Mouse (Mus musculus) kidney, postnatal 0 days (tissue): ENCODE measurements at regions not wholly inside any gene's neighbourhood (a gene's known extent, or its start where the extent isn't known, plus 50 kb on each side); places are given as distances from the start of the nearest gene placed in this dataset.

Experiments used
- ATAC-seq: fragments of 200-750 bp; cut with Nextera tagmentation; replicated peaks from 2 replicates; pipeline ENCODE4 v1.8.0; 2017; ENCODE audit warnings: low read depth, moderate number of reproducible peaks, moderate TSS enrichment, moderate library complexity; ENCODE audit not compliant: low FRiP score
- DNase-seq: peaks from one replicate; pipeline ENCODE4 v3.0.0-alpha.2; 2016; ENCODE audit warnings: low spot score
- H3K27ac ChIP-seq: fragments of 300-500 bp; sonication (generic); 2 replicates; pipeline ENCODE4 v1.5.1; 2014; ENCODE audit warnings: mild to moderate bottlenecking
- H3K27me3 ChIP-seq: fragments of 300-500 bp; sonication (generic); 2 replicates; pipeline ENCODE4 v1.6.1; 2014; ENCODE audit warnings: low read length, mixed read lengths; ENCODE audit not compliant: insufficient read depth
- H3K36me3 ChIP-seq: fragments of 300-500 bp; sonication (generic); 2 replicates; pipeline ENCODE4 v1.6.1; 2014; ENCODE audit warnings: low read length, mixed read lengths; ENCODE audit not compliant: insufficient read depth
- H3K4me1 ChIP-seq: fragments of 300-500 bp; sonication (generic); replicated peaks from 2 replicates; pipeline ENCODE4 v1.6.1; 2014; ENCODE audit warnings: antibody characterized with exemption, low read length, mixed read lengths; ENCODE audit not compliant: insufficient read depth
- H3K4me2 ChIP-seq: fragments of 300-500 bp; sonication (generic); 2 replicates; pipeline ENCODE4 v1.6.1; 2014; ENCODE audit warnings: mild to moderate bottlenecking, low read length, moderate library complexity, mixed read lengths
- H3K4me3 ChIP-seq: fragments of 300-500 bp; sonication (generic); replicated peaks from 2 replicates; pipeline ENCODE4 v1.5.1; 2014; ENCODE audit warnings: low read depth, low read length
- H3K9ac ChIP-seq: fragments of 300-500 bp; sonication (generic); 2 replicates; pipeline ENCODE4 v1.6.1; 2014; ENCODE audit warnings: low read depth, low read length
- H3K9me3 ChIP-seq: fragments of 300-500 bp; sonication (generic); replicated peaks from 2 replicates; pipeline ENCODE4 v1.6.1; 2016; ENCODE audit warnings: low read length, inconsistent platforms, mixed read lengths
- CTCF ChIP-seq: IDR thresholded peaks from 2 replicates; pipeline ENCODE4 v1.5.1; 2016; ENCODE audit warnings: antibody characterized with exemption, low read depth, mild to moderate bottlenecking, moderate library complexity
- WGBS: fragments of 180-500 bp; shearing (Covaris S2); extraction: QIAGEN DNeasy Blood & Tissue Kit; methylation state at CpG from one replicate; pipeline ENCODE4 v1.1.7; 2014; 5-methylcytosine and 5-hydroxymethylcytosine counted together

- Histone ChIP-seq H3K27me3 (no peaks in the 10 kb centered on the region), H3K36me3 (no peaks in the 10 kb centered on the region), H3K4me3 (no peak overlapping the region), H3K9me3 (peaks cover 11% of the 10 kb centered on the region), H3K4me1 (no peaks in the 10 kb centered on the region), H3K9ac (no peak overlapping the region), H3K27ac (no peak overlapping the region), H3K4me2 (no peak overlapping the region)
- DNase-seq: no peak
- TF ChIP-seq CTCF: no peak
- 55% methylated on average over 4 of the region's 4 CpGs for WGBS
- no peak for ATAC-seq
These were observed 564.4 kb upstream of the Tbl1xr1 start for GRCm38 (mm10) chr3:21512081-21512480.

DNA sequence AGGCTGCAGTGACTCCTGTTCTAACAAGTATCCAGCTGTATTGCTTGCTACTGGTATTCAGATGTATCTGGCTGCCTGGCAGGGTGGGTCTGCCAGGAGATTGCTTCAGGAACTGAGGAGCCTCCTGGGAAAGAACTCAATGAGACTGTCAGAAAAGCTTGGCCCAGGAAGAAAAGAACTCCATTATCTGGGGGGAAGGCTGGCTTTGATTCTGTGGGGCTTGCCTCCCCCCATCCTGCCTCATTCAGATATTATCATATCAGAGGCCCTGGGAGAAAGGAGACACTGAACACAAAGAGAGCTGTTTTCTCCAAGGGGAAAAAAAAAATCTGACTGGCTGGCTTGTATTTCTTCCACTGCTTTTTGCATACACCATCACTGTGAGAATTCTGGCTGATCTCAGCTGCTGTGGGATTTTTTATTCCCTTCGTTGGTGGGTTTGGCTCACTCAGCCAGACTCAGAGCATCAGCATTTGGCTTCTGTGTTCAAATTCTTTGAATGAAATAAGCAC lies 552.0 kb upstream of the Tbl1xr1 start:
- Histone ChIP-seq H3K9ac (no peak overlapping the region), H3K27me3 (no peaks in the 10 kb centered on the region), H3K4me2 (no peak overlapping the region), H3K4me3 (no peak overlapping the region), H3K4me1 (no peaks in the 10 kb centered on the region), H3K27ac (no peak overlapping the region), H3K36me3 (no peaks in the 10 kb centered on the region), H3K9me3 (no peaks in the 10 kb centered on the region; the same call in 1 of the 2 replicates)
- DNase-seq (no peak), ATAC-seq (no peak)
- 32% methylated on average over 1 of the region's 1 CpGs for WGBS
- TF ChIP-seq CTCF: no peak

DNA sequence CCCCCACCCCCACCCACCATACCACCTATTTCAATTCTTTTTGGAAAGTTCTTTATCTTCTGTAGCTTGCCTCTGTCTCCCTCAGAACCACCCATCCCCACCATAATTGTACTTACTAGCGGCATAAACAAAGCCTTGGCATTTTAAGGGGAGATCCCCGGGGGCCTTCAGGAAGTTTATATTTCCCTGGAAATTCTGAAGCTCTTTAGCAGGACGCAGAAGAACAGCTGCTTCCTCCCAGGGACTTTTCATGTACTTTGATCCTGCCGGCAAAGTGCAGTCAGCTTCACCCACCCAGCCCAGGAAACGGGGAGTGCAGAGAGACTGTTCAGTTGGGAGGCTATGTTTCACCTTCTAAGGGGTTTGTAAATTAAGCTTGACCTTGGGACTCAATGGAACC lies 545.6 kb upstream of the Tbl1xr1 start:
- TF ChIP-seq CTCF: no peak
- Histone ChIP-seq H3K4me2 (no peak overlapping the region), H3K27me3 (no peaks in the 10 kb centered on the region), H3K4me1 (no peaks in the 10 kb centered on the region), H3K27ac (no peak overlapping the region), H3K9me3 (no peaks in the 10 kb centered on the region), H3K4me3 (no peak overlapping the region), H3K36me3 (no peaks in the 10 kb centered on the region), H3K9ac (no peak overlapping the region)
- no peak for ATAC-seq
- peak; percentile 65 for DNase-seq
- WGBS: 14% methylated on average over 5 of the region's 5 CpGs

- no peaks in the 10 kb centered on the region for H3K9me3 ChIP-seq
- no peak overlapping the region for H3K4me2 ChIP-seq
- no peak for TF ChIP-seq CTCF
- H3K4me1 ChIP-seq: no peaks in the 10 kb centered on the region
- DNase-seq: no peak
- H3K36me3 ChIP-seq: no peaks in the 10 kb centered on the region
- no peaks in the 10 kb centered on the region for H3K27me3 ChIP-seq
- WGBS: 59% methylated on average over 2 of the region's 2 CpGs
- H3K4me3 ChIP-seq: no peak overlapping the region
- no peak overlapping the region for H3K9ac ChIP-seq
- no peak overlapping the region for H3K27ac ChIP-seq
- no peak for ATAC-seq
These were observed 537.3 kb upstream of the Tbl1xr1 start for GRCm38 (mm10) chr3:21539138-21539537.

DNA sequence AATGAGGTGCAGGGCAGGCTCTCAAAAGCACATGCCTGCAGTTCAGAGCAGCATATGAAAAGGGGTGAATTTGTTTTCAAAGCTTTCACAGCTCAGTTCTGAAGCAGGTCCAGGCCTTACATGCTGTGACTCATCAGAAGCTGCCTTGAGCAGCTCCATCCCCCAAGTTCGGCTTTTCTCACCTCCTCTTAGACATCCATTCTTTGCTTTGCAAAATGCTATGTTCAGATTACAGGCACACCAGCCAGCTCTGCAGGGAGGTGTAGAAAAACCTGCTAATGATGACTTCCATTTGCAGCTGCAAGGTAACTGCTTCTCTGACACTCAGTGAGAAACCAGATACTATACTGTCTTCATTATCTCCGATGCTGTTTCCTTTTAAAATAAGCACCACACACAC lies 532.0 kb upstream of the Tbl1xr1 start:
- H3K9me3 ChIP-seq: no peaks in the 10 kb centered on the region
- H3K4me1 ChIP-seq: no peaks in the 10 kb centered on the region
- no peaks in the 10 kb centered on the region for H3K27me3 ChIP-seq
- 39% methylated on average over 2 of the region's 2 CpGs for WGBS
- H3K4me3 ChIP-seq: no peak overlapping the region
- ATAC-seq (no peak), DNase-seq (no peak)
- H3K36me3 ChIP-seq: no peaks in the 10 kb centered on the region
- H3K4me2 ChIP-seq: no peak overlapping the region
- no peak overlapping the region for H3K27ac ChIP-seq
- H3K9ac ChIP-seq: no peak overlapping the region
- no peak for TF ChIP-seq CTCF

DNA sequence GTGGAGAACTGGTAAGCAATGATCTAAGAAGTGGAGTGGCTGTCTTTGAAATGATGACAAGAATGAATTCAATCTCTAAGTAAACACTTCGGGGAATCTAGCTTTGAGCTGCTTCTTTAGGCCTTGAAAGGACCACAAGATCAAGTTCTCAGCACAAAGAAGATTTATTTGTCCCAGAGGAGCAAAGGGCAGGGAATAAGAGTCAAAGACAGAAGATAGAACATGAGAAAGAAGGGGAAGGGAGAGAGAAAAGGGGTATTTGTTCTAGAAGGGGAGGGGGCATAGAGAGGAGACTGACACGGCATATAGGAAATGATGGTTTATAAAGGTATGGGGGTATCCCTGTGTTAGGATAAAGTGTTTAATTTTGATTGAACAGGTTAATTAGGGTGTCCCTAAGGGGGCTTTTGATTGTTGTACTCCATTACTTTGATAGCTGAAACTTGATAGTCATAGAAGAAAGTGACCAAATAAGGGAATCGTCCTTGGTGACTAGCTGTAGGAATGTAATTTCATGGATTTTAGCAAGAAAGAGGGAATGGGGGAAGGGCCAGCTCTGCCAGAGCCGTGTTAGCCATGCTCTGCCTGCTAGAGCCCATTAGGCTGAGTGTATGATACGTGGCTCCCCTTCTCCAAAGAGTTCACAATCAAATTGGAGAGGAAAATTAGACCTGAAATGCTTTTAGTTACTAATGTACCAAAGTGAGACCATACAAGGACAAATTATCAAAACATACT lies 531.1 kb upstream of the Tbl1xr1 start:
- H3K27ac ChIP-seq: no peak overlapping the region
- no peak for TF ChIP-seq CTCF
- H3K27me3 ChIP-seq: no peaks in the 10 kb centered on the region
- WGBS: 33% methylated on average over 5 of the region's 5 CpGs
- DNase-seq (peak; percentile 43), ATAC-seq (no peak)
- no peak overlapping the region for H3K4me3 ChIP-seq
- no peaks in the 10 kb centered on the region for H3K4me1 ChIP-seq
- H3K9ac ChIP-seq: no peak overlapping the region
- no peaks in the 10 kb centered on the region for H3K36me3 ChIP-seq
- H3K9me3 ChIP-seq: no peaks in the 10 kb centered on the region
- H3K4me2 ChIP-seq: no peak overlapping the region

DNA sequence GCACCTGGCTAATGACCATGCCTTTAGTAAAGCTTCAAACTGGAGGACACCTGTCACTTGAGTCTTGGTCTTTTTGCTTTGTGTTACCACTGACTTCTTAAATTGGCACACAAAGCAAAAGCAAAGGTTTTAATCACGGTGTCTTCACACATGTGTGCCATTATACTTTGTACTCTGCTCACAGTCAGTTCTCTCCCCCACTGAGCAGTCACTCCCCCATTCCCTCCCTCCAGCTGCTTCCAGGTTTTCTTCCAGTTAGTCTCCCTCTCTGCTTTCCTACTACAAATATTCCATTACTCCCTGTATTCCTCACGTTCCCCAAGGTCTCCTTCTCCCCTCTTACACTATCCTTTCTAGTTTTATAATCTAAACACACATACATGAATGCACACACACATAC lies 530.0 kb upstream of the Tbl1xr1 start:
- Histone ChIP-seq H3K27me3 (no peaks in the 10 kb centered on the region), H3K9me3 (no peaks in the 10 kb centered on the region), H3K4me2 (no peak overlapping the region), H3K36me3 (no peaks in the 10 kb centered on the region), H3K4me3 (no peak overlapping the region), H3K9ac (no peak overlapping the region), H3K27ac (no peak overlapping the region), H3K4me1 (no peaks in the 10 kb centered on the region)
- no peak for ATAC-seq
- WGBS: 30% methylated on average over 2 of the region's 2 CpGs
- peak; percentile 46 for DNase-seq
- TF ChIP-seq CTCF: no peak
